Mouse (Mus musculus): ENCODE measurements around the gene Ralgds.
A peak's percentile ranks its signal among the peaks of the same experiment; 100 is the strongest.

Ralgds gene

DNA sequence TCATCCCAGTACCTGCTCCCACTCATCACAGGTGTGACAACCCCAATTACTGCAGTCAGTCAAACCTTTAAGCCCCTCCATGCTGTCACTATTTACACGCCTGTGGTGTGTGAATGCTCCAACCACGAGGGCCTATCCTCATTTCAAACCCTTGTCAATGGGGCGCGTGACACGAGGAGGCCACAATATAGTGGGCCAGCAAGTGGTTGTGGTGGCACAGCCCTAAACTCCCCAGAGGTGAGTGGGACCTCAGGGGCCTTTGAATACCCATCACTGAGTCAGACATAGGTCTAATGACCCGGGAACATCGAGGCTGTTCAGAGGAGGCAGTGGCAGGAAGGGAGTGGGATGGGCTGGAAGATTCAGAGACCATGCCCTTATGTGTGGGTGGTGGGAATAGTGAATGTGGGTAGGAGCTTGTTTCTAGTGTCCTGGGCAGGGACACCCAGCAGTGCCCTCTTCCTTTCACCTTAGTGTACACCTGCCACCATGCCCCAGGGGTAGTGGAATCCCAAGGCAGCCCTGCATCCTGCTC is 21.0 kb downstream of the Ralgds start:
- DNase-seq: peak in 1 of 2 experiments; percentile 59

DNA sequence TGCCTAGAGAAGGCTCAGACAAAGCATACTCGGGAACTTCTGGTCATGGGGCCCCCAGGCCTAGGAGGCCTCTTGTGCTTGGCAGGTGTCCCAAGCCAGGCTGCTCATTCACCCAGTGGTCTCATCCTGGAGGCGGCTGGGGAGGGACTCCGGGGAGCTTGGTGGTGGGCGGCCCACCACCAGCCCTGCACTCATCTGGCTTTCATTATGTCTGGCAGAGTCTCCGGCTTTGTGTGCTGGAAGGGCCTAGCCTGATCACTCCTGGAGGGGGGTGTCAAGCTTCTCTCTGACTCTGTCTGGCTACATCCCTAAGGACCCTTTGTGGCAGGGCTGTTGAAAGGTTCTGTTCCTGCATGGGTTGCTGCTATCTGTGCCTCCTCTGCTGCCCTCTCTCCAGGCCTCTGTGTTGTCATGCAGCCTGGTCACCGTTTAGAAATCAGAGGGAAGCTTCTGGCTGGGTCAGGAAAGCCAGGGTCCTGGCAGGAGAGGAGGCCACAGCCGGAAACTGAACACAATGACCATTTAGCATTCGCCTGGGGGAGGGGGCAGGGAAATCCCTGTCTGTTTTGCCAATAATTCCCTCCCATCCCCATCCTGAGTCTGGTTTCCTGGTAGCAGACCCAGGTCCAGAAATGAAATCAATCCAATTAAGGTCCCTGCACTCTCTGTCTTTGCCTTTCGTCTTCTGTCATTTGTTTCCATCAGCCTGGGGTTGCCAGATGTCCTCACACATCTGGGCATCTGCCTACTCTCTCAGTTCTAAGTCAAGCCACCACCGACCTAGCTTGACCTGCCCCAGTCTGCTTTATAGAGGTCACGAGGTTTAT is 21.7 kb downstream of the Ralgds start:
- peak in 1 of 2 experiments; percentile 62 for DNase-seq

DNA sequence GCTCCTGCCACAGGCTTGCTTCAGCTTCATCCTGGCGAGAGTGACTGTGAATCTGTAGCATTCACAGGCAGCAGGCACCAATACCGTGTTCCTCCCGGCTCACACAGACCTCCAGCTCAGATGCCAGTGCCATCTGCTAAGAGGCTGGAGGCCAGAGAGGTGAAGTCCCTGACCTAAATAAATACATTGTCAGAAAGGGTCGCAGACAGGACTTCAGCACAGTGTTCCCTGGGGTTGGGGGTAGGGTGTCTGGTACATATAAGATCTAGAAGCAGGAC is 22.3 kb downstream of the Ralgds start:
- peak; percentile 82 to 83 for DNase-seq

DNA sequence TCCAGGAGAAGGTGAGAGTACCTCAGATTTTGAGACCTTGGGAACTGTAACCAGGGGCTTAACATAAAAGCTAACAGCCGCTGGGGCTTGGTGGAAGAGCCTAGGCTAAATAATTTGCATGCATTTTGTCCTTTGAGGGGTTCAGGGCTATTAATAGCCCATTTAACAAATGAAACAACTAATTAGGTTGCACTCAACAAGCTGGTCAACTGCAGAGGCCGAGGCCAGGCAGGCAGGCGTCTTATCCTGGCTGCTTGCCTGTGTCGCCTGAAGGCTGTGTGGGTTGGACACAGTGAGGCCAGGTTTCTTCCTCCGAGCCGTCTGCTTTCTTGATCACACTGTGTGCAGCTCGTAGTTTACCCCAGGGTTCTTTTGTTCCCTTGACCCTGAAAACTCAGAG is 22.7 kb downstream of the Ralgds start:
- DNase-seq: peak; percentile 83 to 90

DNA sequence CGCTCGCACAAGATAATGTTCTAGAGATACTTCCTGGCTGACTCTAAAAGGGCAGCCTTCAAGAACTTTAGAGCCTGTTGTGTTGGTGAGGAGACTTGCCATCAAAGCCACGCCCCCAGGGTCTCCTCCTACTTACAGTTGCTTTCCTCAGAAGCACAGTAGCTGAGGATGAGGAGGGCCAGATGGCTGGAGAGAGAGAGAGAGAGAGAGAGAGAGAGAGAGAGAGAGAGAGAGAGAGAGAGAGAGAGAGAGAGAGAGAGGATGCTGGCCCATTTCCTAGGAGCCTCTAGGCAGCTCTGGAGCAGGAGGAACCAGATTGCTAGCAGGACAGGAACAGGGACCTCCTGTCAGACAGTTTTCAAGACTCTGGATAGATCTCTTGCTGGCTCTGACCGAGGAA is 23.2 kb downstream of the Ralgds start:
- DNase-seq: peak; percentile 60 to 63

DNA sequence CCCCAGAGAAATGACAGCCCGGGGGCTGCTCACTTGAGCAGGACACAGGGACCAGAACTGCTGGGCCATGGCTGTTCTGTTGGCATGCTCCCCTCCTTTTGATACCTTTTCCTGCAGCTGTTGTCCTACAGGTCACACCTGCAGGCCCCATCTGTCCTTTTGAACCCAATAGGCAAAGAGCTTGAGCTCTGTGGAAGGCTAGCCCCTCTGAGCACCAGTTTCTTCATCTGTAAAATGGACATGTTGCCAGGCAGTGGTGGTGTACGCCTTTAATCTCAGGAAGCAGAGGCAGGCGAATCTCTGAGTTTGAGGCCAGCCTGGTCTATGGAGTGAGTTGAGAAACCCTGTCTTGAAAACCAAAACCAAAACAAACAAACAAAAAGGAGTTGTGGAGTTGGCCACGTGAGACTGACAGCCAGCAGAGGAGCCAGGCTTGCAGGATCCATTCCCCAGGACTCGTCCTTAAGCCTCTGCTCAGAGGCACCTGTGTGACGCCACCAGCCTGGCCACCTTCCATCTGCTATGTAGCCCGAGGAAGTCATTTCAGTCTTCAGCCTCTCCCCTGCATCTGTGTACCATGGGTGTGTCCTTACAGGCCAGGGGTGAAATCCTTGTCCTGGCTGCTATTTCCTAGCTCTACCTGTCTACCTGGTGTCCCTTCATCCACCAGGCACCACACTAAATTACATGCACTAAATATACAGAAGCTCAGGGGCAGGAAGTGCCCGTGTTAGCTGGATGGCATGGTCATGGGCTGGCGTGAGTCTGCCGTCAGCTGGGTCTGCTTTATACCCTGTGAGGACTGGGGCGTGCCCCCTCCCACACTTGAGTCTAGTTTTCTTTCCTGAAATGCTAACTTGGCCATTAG is 24.1 kb downstream of the Ralgds start:
- DNase-seq: peak; percentile 44 to 68

DNA sequence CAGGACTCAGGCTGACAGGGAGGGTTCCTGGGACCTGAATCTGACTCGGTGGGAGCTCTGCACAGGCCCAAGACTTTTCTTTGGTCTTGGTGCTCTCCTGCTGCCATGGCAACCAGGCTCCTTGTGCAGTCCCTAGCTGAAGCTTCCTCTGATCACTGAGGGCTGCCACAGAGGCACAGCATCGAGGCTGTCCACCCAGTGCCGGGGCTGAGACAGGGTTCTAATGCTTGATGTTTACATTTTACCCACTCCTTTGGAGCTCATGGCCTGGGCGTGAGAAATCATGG is 24.7 kb downstream of the Ralgds start:
- DNase-seq: peak; percentile 43 to 44

DNA sequence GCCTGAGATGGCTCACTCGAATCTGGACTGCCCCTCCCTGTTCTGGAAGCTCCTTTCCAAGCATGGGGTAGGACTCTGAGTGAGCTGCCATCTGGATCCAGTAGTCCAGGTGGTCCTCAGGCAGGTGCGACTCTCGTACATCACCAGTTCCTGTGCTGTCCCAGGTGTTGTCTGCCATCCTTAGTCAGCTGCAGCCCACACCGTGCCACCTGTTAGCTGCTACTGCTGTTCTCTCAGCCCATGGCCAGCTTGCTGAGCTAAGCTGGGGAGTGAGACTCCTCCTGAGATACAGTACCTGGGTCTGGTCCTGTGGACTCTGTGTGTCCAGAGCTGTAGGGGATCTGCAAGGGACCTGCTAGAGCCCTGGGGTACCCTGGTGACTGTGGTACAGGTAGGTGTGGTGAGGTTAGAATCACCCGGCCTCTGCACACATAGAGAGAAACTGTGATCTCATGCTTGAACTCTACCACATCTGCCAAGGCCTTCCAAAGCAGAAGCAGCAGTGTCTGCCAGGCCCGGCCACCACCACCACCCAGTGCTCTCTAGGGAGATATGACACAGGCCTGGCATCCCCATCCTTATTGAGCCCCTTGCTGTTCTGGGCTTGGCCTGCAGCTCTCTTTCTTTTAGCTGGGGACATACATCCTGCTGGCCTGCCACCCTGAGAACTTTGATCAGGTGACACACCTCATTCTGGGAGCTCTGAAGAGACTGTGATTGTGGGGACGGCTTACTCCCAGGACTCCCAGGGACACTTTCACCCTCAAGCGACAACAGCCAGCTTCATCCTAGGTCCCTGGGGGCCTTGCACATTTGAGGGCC is 25.3 kb downstream of the Ralgds start:
- DNase-seq: peak; percentile 30 to 46

DNA sequence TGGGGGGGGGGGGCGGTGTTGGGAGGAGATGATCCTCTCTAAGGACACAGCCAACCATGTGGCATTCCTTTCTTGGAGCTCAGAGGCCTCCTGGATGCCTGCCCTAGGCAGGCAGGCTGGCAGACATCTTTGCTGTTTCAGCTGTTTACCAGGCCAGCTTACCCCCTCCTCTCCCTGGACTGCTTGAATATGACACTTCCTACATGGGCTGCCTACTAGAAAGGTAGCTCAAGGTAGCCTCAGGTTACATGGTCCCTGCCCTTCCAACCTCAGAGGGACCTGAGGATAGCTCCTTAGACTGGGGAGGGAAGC is 25.8 kb downstream of the Ralgds start:
- peak; percentile 59 to 70 for DNase-seq

DNA sequence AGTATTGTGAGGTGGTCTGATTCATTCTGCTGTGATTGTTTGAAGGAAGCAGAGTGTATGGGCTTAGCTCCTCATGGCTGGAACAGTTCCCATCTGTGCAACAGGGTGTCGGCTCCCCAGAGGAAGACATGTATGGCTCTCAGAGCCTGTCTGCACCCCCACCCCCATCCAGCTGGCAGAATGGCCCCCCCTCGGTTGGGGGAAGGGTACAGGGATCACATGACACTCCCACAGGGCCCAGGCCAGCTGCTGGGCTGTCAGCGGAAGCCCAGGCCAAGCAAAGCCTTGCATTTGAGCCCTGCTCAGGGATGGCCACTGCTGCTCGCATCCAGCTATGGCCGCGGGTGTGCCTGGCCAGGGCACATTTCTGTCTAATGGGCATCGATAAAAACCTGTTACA is 26.3 kb downstream of the Ralgds start:
- DNase-seq: peak; percentile 57 to 71

DNA sequence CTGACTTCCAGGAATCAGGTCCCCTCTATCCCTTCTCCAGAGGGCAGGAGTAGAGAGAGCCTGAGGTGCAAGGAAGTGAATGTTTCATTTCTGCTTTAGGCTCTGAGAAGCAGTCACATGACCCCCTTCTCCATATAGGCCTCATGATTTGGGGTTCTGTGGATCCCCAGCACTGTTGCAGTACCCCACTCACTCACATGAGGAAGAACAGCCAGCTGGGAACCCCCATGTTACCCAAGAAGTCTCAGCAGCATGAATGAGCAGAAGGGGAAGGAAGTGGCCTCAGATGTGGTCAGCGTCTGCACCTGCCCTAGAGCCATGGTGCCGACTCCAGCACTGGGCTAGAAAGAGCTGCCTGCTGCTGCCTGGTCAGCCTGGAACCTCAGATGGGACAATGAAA is 27.0 kb downstream of the Ralgds start:
- DNase-seq: peak in 1 of 2 experiments; percentile 22

DNA sequence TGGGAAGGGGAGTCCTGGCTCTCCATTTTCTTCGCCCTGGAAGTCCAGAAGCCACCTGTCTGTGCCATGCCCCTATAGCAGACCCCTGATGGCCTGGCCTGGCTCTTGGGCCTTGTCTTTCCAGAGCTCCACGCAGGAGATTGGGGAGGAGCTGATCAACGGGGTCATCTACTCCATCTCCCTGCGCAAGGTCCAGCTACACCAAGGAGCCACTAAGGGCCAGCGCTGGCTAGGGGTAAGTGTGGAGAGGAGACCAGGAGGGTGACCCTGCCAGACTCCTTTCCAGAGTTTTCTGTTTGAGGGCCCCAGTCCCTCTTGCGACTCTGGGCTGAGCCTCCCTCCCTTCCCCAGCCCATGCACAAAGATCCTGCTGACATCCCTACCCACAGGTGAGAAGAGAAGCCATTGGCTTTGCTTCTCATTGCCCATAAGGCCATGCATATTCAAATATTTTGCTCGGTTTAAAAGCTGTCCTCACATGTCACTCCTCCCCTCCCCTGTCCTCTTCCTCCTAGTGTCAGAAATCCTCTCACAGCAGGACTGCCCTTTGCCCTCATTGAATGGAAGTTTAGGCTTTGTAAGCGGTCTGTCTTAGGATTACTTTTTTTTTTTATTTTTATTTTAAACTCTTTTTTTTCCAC is 27.8 kb downstream of the Ralgds start:
- no peak for DNase-seq

DNA sequence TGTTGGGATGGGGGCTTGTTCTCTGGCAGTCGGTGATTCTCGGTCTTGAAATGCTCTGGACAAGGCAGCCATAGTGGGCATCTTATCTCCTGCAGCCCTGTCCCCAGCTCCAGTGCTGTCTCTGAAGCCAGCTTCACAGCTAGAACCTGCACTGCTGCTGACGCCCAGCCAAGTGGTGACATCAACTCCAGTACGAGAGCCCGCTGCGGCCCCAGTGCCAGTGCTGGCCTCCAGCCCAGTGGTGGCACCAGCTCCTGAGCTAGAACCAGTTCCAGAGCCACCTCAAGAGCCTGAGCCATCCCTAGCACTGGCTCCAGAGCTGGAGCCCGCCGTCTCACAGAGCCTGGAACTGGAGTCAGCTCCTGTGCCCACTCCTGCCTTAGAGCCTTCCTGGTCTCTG is 31.0 kb downstream of the Ralgds start:
- peak; percentile 97 to 98 for DNase-seq

DNA sequence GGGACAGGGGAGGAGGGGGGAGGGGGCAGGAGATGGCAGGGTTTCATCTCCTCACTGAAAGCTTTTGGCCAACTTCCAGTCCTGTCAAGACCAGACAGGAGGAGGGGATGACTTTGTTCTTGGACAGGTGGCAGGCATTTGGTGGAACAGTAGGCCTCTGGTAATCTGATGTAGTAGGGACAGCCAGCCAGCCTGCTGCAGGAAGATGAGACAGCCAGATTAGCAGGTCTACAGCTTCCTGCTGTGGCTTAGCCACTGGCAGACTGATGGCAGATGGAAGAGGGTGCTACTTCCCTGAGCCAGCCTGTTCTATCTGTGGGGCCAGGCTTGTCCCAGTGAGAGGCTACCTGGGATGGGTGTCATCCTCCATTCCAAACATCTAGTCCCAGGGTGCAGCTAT is 33.1 kb downstream of the Ralgds start:
- DNase-seq: peak; percentile 73 to 74

DNA sequence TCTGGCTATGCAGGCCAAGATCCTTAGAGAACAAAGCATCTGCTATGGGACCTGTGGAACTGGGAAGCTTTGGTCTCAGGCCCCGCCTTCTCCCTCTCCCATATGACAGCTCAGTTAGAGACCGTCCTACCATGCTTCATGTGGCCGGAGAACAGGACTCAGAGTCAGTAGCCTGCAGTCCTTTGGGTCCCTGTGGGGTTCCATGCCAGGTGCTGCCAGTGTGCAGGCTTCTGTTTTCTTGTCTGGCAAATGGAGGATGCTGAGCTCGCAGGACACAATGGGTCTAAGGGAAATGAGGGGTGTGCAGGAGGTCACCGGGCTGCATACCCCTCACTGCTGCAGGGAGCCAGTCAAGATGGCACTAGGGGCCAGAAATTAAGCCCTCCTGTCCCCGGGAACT is 33.6 kb downstream of the Ralgds start:
- peak in 1 of 2 experiments; percentile 46 for DNase-seq

DNA sequence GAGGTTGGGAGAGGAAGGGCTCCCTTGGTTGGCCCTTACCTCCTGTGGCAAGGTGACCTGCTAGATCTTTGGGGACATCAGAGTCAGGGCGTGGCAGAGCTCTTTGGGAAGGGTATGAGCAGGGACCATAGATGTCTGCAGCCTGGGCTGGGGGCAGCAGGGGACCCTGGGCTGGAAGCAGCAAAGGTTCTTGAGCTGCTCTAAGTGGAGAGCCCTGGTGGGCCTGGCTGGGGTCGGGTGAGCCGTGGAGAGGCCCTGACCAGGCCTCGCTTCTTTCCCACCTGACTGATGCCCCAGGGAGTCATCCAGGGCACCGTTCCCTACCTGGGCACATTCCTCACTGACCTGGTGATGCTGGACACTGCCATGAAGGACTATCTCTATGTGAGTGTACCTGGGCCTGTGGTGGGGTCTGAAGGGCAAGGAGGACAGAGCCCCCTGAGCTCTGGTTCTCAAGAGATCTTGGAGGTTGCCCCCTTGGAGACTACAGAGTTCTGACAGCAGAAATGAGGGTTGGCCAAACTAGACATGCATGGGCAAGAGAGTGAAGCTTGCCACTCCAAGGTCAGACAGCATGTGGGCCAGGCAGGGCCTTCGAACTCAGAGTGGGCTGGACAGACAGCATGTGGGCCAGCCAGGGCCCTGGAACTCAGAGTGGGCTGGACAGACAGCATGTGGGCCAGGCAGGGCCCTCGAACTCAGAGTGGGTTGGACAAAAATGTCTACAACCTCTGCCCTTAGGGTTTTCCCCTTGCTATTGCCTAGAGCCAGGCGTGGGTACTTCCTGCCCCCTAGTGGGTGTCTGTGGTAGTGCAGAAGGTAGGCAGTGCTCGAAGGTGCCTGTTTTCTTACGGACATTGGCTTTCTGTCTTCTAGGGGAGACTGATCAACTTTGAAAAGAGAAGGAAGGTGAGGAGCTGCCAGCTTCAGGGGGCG is 34.6 kb downstream of the Ralgds start:
- peak; percentile 91 to 92 for DNase-seq

DNA sequence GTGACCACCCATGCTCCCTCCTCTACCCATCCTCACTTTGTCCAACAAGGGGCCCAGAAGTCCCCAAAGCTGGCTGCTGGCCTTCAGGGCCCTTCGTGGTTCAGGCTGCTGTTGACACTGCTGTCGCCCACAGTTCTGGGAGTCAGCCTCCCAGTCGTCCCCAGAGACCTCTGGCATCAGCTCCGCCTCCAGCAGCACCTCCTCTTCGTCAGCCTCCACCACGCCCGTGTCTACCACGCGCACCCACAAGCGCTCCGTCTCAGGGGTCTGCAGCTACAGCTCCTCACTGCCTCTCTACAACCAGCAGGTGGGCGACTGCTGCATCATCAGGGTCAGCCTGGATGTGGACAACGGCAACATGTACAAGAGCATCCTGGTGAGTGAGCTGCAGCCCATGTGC is 36.2 kb downstream of the Ralgds start:
- DNase-seq: peak in 1 of 2 experiments; percentile 40

DNA sequence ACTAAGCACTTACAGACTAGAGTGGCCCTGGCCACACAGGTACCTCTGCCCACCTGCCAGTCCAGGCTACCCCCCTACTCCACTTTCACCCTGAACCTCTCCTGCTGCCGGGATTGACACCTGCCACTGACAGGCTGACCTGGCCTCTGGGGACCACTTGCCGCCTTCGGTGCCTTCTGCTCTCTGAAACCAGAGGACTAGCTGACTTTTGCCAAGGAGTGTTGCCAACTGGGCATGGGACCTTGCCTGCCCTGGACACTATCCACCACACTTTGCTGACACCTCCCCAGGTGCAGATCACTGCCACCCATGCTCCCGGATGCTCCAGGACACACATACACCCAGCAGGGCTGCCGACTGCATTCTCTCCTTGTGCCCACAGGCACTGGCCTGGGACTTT is 39.4 kb downstream of the Ralgds start:
- DNase-seq: peak; percentile 39 to 40

DNA sequence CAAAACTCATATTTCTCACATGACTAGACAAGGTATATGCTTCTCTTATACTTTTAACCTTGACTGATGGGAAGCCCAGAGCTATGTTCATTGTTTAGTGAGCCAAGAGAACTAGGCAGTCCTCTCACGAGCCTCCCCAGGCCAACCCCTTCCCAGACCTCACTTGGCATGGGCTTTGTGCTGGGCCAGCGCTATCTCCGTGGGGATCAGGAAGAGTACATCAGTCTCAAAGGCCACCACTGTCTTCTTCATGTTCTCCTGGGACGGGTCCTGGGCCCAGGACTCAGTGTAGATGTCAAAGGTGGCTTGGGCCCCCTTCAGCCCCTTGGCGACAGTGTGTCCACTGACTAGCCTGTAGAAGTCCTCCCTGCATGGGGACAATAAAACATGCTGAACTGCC is 44.5 kb downstream of the Ralgds start:
- DNase-seq: no peak

DNA sequence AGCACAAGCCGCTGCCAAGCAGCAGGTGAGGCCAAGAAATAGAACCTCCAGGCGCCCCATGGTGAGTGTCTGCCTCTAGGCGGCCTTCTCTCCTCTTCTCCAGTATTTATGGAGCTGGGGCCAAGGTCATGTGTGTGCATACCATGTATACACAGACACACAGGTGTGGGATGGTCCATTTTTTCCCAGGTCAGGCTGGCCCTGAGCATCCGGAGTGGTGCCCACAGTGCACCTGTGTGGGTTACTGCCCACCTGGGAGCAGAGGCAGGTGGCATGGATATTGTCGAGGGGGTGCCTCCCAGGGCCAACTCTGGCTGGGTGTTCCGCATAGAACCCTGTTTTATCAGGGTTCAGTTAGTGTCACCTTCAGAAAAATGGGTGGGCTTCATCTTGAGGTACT is 50.4 kb downstream of the Ralgds start, which contains the start of gene Cel:
Gene Cel, minus strand, starts transcription at position 101 of the 400 bp plus-strand sequence.
- peak in 1 of 2 experiments; percentile 40 for DNase-seq

DNA sequence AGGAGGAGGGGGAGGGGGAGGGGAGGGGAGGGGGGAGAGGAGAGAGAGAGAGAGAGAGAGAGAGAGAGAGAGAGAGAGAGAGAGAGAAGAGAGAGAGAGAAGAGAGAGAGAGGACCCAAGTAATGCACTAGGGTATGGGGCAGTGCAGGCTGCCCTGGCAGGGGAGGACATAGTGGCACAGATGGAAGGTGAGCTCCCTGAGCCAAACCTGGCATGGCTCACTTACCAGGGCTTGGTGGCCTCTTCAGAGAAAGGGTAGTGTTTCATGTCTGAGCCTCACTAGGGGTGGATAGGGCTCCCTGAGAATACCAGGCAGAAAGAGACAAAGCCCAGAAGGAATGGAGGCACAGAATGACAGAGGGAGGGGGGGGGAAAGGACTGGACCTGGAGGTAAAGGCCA is 50.9 kb downstream of the Ralgds start:
- peak; percentile 45 to 62 for DNase-seq

DNA sequence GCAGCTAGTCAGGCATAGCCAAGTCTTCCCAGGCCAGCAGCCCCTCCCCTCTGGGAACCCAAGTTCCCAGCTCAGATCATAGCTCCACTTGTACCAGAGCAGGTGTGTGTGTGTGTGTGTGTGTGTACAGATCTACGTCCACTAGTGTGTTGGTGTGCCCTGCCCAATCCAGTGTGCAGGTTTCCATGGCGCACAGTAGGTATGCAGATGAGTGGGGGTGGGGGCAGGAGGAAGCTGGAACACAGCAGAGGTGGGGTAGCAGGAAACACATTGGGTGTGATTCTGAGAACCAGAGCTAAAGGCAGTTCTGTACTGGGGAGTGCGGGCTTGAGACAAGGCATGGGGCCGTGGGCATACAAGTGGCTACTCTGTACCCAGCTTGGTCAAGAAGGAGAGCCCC is 51.5 kb downstream of the Ralgds start:
- DNase-seq: no peak

Data from cerebellum, postnatal 25 days (tissue).